Mouse (Mus musculus) kidney, embryonic 16.5 days (tissue): ENCODE data around the gene Mgarp. TPM values are rescaled to one million over a fixed set of nuclear protein-coding genes. Genes with fewer than 3 reads are reported as not detected.
"Not testable (repeated sequence)": the region's sequence is repeated elsewhere in the genome, so short reads cannot be mapped to it uniquely, and the experiment has no call there.

ENCODE experiments used
- ATAC-seq: fragments of 200-750 bp; cut with Nextera tagmentation; 2 replicates; pipeline ENCODE4 v1.8.0; 2017; ENCODE audit warnings: moderate TSS enrichment; ENCODE audit not compliant: low FRiP score, low TSS enrichment
- H3K27ac ChIP-seq: fragments of 300-500 bp; sonication (generic); 2 replicates; pipeline ENCODE4 v1.5.1; 2014; ENCODE audit warnings: low read length
- H3K27me3 ChIP-seq: fragments of 300-500 bp; sonication (generic); 2 replicates; pipeline ENCODE4 v1.6.1; 2014; ENCODE audit warnings: low read length, control low read depth, mixed read lengths; ENCODE audit not compliant: insufficient read depth
- H3K36me3 ChIP-seq: fragments of 300-500 bp; sonication (generic); 2 replicates; pipeline ENCODE4 v1.6.1; 2014; ENCODE audit warnings: low read length, control low read depth, mixed read lengths; ENCODE audit not compliant: insufficient read depth
- H3K4me1 ChIP-seq: fragments of 300-500 bp; sonication (generic); 2 replicates; pipeline ENCODE4 v1.6.1; 2014; ENCODE audit warnings: low read length, control low read depth, mixed read lengths; ENCODE audit not compliant: insufficient read depth
- H3K4me2 ChIP-seq: fragments of 300-500 bp; sonication (generic); replicated peaks from 2 replicates; pipeline ENCODE4 v1.6.1; 2014; ENCODE audit warnings: low read depth, low read length
- H3K4me3 ChIP-seq: fragments of 300-500 bp; sonication (generic); 2 replicates; pipeline ENCODE4 v1.5.1; 2014; ENCODE audit warnings: mild to moderate bottlenecking, low read length
- H3K9ac ChIP-seq: fragments of 300-500 bp; sonication (generic); replicated peaks from 2 replicates; pipeline ENCODE4 v1.6.1; 2014; ENCODE audit warnings: low read length
- H3K9me3 ChIP-seq: fragments of 300-500 bp; sonication (generic); 2 replicates; pipeline ENCODE4 v1.6.1; 2016; ENCODE audit warnings: low read length, control low read depth
- WGBS: fragments of 180-500 bp; shearing (Covaris S2); extraction: QIAGEN DNeasy Blood & Tissue Kit; methylation state at CpG from one replicate; pipeline ENCODE4 v1.1.7; 2014; 5-methylcytosine and 5-hydroxymethylcytosine counted together
- polyA plus RNA-seq: library from polyadenylated mRNA; unstranded; fragments of >200 nt; fragmentation: Nextera tagmentation; extraction: Ambion mirVana; gene quantifications from 2 replicates; pipeline ENCODE4 v1.2.1, GENCODE M21; 2015

Gene Mgarp
- polyA plus RNA-seq, 1 experiment from 2014 or later, result 10.5 TPM

DNA sequence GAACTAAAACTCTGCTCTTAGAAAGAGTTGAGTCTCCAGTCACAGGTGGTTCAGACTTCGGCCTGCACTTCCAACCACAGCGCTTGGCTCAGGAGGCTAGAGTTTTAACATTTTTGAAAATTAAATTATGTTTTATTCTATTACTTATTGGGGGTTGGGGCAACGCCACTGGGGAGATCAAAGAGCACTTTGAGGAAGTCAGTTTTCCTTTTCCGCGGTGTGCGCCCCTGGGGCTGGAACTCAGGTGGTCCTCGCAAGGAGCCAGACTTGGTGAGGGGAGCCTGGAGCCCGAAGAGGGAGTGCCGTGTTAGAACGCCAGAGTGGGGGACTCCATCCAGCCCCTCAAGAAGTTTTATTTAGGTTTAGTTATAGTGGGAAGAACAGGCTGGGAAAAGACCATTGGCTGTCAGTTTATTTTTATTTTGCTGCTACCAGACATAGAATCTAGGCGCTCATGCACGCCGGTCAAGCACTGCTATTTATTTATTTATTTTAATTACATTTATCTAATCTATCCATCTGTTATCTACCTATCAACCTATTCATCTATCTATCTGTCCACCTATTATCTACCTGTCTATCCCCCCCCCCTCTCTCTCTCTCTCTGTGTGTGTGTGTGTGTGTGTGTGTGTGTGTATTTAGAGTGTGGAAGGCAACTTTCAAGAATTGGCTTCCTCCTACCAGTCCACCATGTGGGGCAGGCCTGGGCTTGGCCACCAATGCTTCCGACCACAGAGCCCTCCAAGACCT lies 36.8 kb downstream of the Mgarp start:
- Histone ChIP-seq H3K9me3 (no peaks in the 10 kb centered on the region), H3K27me3 (0 out of 2 replicates have a peak, but pooled peaks cover 3% of the 10 kb centered on the region), H3K4me1 (peaks cover 18% of the 10 kb centered on the region), H3K27ac (no peak overlapping the region), H3K36me3 (no peaks in the 10 kb centered on the region), H3K4me2 (peak overlapping the region; percentile 81), H3K4me3 (peak overlapping the region; percentile 64), H3K9ac (no peak overlapping the region)
- no peak for ATAC-seq
- 32% methylated on average over 14 of the region's 14 CpGs for WGBS

DNA sequence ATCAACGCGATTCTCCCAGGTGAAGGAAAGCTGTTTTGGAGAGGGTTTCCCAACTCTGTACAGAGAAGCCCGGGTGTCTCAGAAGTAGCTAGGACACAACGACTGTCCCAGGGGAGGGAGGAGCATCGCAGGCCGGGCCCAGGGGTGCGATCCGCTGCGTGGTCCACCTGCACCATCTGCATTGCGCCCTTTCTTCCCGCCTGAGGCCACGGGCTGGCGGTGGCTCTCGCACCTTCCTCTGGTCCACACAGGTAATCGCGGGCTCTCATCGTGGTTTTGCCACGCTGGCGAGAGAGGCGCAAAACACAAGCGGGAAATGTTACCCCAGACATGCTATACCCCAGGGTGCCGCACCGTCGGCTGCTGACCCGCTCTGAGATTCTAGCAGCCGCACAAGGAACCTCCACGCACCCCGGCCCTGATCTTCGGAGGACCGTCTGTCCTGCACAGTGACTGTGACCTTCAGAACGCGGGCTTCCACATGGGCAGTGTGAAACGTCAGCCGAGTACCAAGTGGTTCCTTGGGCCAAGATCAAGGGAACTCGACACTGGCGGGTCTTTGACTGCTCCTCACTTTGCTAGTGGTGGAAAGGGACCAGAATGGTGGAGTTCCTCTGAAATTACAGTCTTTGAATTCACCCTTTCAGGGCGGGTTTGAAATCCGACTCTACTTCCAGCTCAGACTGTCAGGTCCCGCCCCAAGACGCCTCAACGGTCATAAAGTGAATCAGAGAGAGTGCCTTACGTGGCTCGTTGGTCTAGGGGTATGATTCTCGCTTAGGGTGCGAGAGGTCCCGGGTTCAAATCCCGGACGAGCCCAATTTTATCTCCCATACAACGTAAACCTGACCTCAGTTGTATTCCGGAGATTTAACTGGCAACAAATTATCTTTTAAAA lies 37.6 kb downstream of the Mgarp start:
- WGBS, result under 1% methylated on average over 50 of the region's 50 CpGs
- Histone ChIP-seq H3K27me3 (0 out of 2 replicates have a peak, but pooled peaks cover 2% of the 10 kb centered on the region), H3K9me3 (no peaks in the 10 kb centered on the region), H3K36me3 (no peaks in the 10 kb centered on the region), H3K4me2 (peak overlapping the region; percentile 81), H3K9ac (peak overlapping the region; percentile 71), H3K4me3 (peak overlapping the region; percentile 64), H3K27ac (0 out of 2 replicates have a peak overlapping the region, but pooled peaks have one; percentile 1), H3K4me1 (peaks cover 14% of the 10 kb centered on the region)
- ATAC-seq, result peak; percentile 83

DNA sequence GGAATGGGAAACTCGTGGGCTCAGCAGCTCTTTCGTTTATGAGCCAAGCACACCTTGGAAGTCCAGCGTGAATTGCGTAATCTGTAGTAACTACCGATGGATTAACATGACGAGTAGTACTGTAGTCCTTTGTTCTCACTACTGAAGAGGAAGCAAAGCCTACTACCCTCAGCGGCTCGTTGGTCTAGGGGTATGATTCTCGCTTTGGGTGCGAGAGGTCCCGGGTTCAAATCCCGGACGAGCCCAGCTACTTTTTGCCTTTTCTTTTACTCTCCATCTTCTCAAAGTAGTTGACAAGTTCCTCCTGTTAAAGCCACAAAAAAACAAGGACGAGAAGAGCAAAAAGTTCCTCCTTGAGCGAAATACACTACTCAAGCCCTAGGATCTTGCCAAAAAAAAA lies 38.4 kb downstream of the Mgarp start:
- peak overlapping the region; percentile 71; the same call in 1 of the 2 replicates for H3K9ac ChIP-seq
- H3K4me1 ChIP-seq, result peaks cover 14% of the 10 kb centered on the region
- 1% methylated on average over 15 of the region's 15 CpGs for WGBS
- no peaks in the 10 kb centered on the region for H3K9me3 ChIP-seq
- H3K4me2 ChIP-seq, result peak overlapping the region; percentile 81
- H3K4me3 ChIP-seq, result peak overlapping the region; percentile 64
- ATAC-seq, result 0 out of 2 replicates have a peak, but pooled peaks have one; percentile 23
- H3K27ac ChIP-seq, result no peak overlapping the region
- H3K36me3 ChIP-seq, result no peaks in the 10 kb centered on the region
- H3K27me3 ChIP-seq, result no peaks in the 10 kb centered on the region

DNA sequence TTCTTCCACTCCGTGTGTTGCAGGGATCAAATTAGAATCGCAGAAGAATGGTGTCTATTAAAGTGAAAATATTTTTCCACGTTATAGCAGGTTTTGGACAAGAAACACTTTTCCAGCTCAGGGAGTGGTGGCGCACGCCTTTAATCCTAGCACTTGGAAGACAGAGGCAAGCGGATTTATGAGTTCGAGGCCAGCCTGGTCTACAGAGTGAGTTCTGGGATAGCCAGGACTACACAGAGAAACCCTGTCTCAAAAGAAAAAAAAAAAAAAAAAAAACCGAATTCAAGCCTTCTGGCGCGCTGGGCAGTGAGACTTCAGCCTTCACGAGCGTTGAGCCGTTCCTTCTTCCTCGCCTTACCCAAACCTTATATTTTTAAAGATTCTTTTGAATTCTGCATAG lies 38.9 kb downstream of the Mgarp start:
- Histone ChIP-seq H3K9ac (peak overlapping the region; percentile 56; the same call in 1 of the 2 replicates), H3K27me3 (no peaks in the 10 kb centered on the region), H3K4me2 (peak overlapping the region; percentile 81), H3K4me3 (peak overlapping the region; percentile 64), H3K9me3 (no peaks in the 10 kb centered on the region), H3K27ac (no peak overlapping the region), H3K4me1 (peaks cover 14% of the 10 kb centered on the region), H3K36me3 (no peaks in the 10 kb centered on the region)
- no peak for ATAC-seq
- 9% methylated on average over 14 of the region's 14 CpGs for WGBS

DNA sequence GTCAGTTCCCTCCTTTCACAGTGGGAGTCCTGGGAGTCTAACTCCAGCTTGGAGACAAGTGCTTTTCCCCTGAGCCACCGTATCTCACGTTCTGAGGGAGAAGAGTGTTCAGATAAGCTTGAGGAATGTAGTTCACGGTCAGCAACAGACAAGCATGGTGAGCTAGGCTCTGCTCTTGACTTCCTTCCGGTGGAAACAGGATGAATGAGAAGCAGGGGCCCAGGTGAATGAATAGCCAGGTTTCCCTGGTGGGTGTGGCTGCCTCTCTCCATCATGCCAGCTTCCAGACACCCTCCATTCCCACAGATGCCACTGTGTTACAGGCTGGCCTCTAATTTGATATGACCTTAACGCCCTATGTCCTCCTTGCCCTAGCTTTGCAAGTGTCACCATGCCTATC lies 39.5 kb downstream of the Mgarp start:
- H3K4me3 ChIP-seq, result no peak overlapping the region
- no peak for ATAC-seq
- WGBS, result 43% methylated on average over 5 of the region's 5 CpGs
- H3K9me3 ChIP-seq, result no peaks in the 10 kb centered on the region
- H3K4me2 ChIP-seq, result no peak overlapping the region; the same call in 1 of the 2 replicates
- H3K4me1 ChIP-seq, result peaks cover 14% of the 10 kb centered on the region
- no peaks in the 10 kb centered on the region for H3K27me3 ChIP-seq
- no peaks in the 10 kb centered on the region for H3K36me3 ChIP-seq
- H3K27ac ChIP-seq, result no peak overlapping the region
- no peak overlapping the region for H3K9ac ChIP-seq

DNA sequence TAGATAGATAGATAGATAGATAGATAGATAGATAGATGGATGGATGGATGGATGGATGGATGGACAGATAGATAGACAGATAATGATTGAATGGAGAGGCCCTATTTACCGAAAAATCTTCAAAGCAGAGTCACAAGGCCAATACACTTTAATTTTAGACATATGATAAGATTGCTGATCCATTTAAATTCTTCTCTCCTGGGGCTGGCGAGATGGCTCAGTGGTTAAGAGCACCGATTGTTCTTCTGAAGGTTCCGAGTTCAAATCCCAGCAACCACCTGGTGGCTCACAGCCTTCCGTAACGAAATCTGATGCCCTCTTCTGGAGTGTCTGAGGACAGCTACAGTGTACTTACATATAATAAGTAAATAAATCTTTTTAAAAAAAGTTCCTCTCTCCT lies 41.6 kb downstream of the Mgarp start:
- 93% methylated on average over 6 of the region's 6 CpGs for WGBS

DNA sequence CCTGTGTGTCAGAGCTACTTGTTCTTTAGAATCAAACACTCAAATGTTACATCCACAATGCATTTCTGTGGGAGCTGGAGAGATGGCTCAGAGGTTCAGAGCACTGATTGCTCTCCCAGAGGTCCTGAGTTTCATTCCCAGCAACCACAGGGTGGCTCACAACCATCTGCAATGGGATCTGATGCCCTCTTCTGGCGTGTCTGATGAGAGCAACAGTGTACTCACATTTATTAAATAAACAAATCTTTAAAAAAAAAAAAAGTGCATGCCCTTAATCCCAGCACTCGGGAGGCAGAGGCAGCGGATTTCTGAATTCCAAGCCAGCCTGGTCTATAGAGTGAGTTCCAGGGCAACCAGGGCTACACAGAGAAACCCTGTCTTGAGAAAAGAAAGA lies 42.5 kb downstream of the Mgarp start:
- 0 out of 2 replicates have a peak, but pooled peaks cover 7% of the 10 kb centered on the region for H3K4me1 ChIP-seq
- 67% methylated on average over 3 of the region's 3 CpGs for WGBS
- H3K9me3 ChIP-seq, result no peaks in the 10 kb centered on the region
- ATAC-seq, result no peak
- H3K27me3 ChIP-seq, result no peaks in the 10 kb centered on the region
- H3K36me3 ChIP-seq, result no peaks in the 10 kb centered on the region
- H3K4me2 ChIP-seq, result no peak overlapping the region
- no peak overlapping the region for H3K27ac ChIP-seq
- no peak overlapping the region for H3K9ac ChIP-seq
- H3K4me3 ChIP-seq, result no peak overlapping the region

More for the DNA sequence above, 41.6 kb downstream of the Mgarp start:
- H3K4me2 ChIP-seq, H3K9ac ChIP-seq, ATAC-seq, H3K9me3 ChIP-seq, H3K27ac ChIP-seq, H3K4me3 ChIP-seq, H3K36me3 ChIP-seq, H3K27me3 ChIP-seq: not testable (repeated sequence)
- peaks cover 12% of the 10 kb centered on the region; the same call in 1 of the 2 replicates for H3K4me1 ChIP-seq

DNA sequence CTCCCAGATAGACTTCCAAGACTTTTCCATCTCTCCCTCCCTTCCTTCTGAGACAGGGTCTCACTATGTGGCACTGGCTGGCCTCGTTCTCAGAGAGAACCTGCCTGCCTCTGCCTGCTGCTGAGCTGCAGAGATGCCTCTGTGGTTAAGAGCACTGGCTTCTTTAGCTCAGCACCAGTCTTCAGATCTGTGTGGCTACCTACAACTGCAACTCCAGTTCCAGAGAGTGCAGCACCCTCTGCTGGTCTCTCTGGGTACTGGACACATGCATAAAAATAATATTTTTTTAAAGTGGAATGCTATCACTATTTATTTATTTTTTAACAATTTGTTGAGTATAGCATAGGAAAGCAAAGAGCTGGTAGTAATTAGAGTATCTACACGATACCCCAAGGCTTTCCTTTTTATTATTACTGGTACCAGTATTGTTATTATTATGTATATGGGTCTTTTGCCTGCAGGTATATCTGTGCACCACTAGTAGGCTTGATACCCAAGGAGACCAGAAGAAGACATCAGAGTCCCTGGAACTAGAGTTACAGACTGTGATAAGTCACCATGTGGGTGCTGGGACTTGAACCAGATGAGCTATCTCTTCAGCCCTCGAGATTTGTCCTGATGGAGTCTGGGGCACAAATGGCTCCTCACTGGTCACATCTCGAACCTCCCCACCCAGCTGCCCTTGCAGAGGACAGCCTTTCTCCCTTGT lies 43.1 kb downstream of the Mgarp start:
- 82% methylated on average over 4 of the region's 4 CpGs for WGBS
- H3K9ac ChIP-seq, result no peak overlapping the region
- no peak overlapping the region for H3K27ac ChIP-seq
- H3K27me3 ChIP-seq, result no peaks in the 10 kb centered on the region
- H3K4me1 ChIP-seq, result 0 out of 2 replicates have a peak, but pooled peaks cover 7% of the 10 kb centered on the region
- H3K4me3 ChIP-seq, result no peak overlapping the region
- no peaks in the 10 kb centered on the region for H3K36me3 ChIP-seq
- no peaks in the 10 kb centered on the region for H3K9me3 ChIP-seq
- no peak overlapping the region for H3K4me2 ChIP-seq
- no peak for ATAC-seq

DNA sequence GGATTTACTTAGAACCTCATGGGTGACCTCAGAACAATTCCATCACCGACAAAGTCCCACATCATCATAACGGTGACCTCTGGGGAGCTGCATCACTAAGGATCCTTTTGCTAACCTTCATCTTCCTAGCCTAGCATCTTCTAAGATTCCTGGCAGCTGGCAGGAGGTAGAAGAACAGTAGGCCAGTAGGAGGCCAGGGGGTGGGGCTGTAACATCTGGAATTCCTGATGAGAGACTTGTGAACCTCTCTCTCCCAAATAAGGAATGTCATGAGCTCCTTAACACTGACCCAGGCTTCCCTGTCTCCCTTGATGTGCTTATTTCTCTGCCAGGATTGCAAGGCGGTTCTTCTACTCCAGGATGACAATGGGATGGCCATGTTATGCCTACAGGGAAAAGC lies 45.7 kb downstream of the Mgarp start:
- Histone ChIP-seq H3K27me3 (no peaks in the 10 kb centered on the region), H3K9me3 (no peaks in the 10 kb centered on the region), H3K27ac (no peak overlapping the region), H3K4me2 (no peak overlapping the region), H3K4me1 (no peaks in the 10 kb centered on the region), H3K9ac (no peak overlapping the region), H3K4me3 (no peak overlapping the region), H3K36me3 (no peaks in the 10 kb centered on the region)
- WGBS, result 32% methylated on average over 3 of the region's 3 CpGs
- ATAC-seq, result no peak
